Mouse (Mus musculus) midbrain, embryonic 15.5 days (tissue): ENCODE measurements at regions not wholly inside any gene's neighbourhood (a gene's known extent, or its start where the extent isn't known, plus 50 kb on each side); places are given as distances from the start of the nearest gene placed in this dataset.

Source experiments
- ATAC-seq: fragments of 200-750 bp; cut with Nextera tagmentation; replicated peaks from 2 replicates; pipeline ENCODE4 v1.8.0; 2017; ENCODE audit warnings: moderate TSS enrichment
- H3K27ac ChIP-seq: fragments of 300-500 bp; sonication (generic); 2 replicates; pipeline ENCODE4 v1.5.1; 2015; ENCODE audit warnings: mild to moderate bottlenecking, inconsistent platforms
- H3K27me3 ChIP-seq: fragments of 300-500 bp; sonication (generic); replicated peaks from 2 replicates; pipeline ENCODE4 v1.6.1; 2015; ENCODE audit warnings: inconsistent platforms
- H3K36me3 ChIP-seq: fragments of 300-500 bp; sonication (generic); replicated peaks from 2 replicates; pipeline ENCODE4 v1.6.1; 2015; ENCODE audit warnings: inconsistent platforms
- H3K4me1 ChIP-seq: fragments of 300-500 bp; sonication (generic); 2 replicates; pipeline ENCODE4 v1.6.1; 2015; ENCODE audit warnings: inconsistent platforms
- H3K4me2 ChIP-seq: fragments of 300-500 bp; sonication (generic); 2 replicates; pipeline ENCODE4 v1.6.1; 2015; ENCODE audit warnings: inconsistent platforms, mild to moderate bottlenecking, moderate library complexity
- H3K4me3 ChIP-seq: fragments of 300-500 bp; sonication (generic); 2 replicates; pipeline ENCODE4 v1.5.1; 2015; ENCODE audit warnings: mild to moderate bottlenecking, inconsistent platforms
- H3K9ac ChIP-seq: fragments of 300-500 bp; sonication (generic); 2 replicates; pipeline ENCODE4 v1.6.1; 2015; ENCODE audit warnings: mild to moderate bottlenecking, inconsistent platforms
- H3K9me3 ChIP-seq: fragments of 300-500 bp; sonication (generic); 2 replicates; pipeline ENCODE4 v1.6.1; 2016; ENCODE audit warnings: inconsistent platforms
- whole genome bisulfite sequencing: fragments of 180-500 bp; shearing (Covaris S2); methylation state at CpG from one replicate; pipeline ENCODE4 v1.1.7; 2015; ENCODE audit warnings: mixed read lengths; 5-methylcytosine and 5-hydroxymethylcytosine counted together

- H3K4me3 ChIP-seq: no peak overlapping the region
- no peak overlapping the region for H3K9ac ChIP-seq
- no peaks in the 10 kb centered on the region for H3K36me3 ChIP-seq
- no peak for ATAC-seq
- no peak overlapping the region for H3K4me2 ChIP-seq
- no peaks in the 10 kb centered on the region; the same call in 1 of the 2 replicates for H3K27me3 ChIP-seq
- WGBS: 90% methylated on average over 9 of the region's 9 CpGs
- H3K27ac ChIP-seq: no peak overlapping the region
- H3K9me3 ChIP-seq: no peaks in the 10 kb centered on the region
- H3K4me1 ChIP-seq: no peaks in the 10 kb centered on the region
These were observed 191.1 kb upstream of the Runx1 start for GRCm38 (mm10) chr16:93017025-93017424.

- 70% methylated on average over 6 of the region's 6 CpGs for WGBS
- no peak for ATAC-seq
- Histone ChIP-seq H3K4me2 (no peak overlapping the region), H3K9me3 (no peaks in the 10 kb centered on the region), H3K36me3 (no peaks in the 10 kb centered on the region), H3K4me1 (no peaks in the 10 kb centered on the region), H3K27ac (no peak overlapping the region), H3K4me3 (no peak overlapping the region), H3K27me3 (no peaks in the 10 kb centered on the region; the same call in 1 of the 2 replicates), H3K9ac (no peak overlapping the region)
These were observed 189.7 kb upstream of the Runx1 start for GRCm38 (mm10) chr16:93015636-93016035.

DNA sequence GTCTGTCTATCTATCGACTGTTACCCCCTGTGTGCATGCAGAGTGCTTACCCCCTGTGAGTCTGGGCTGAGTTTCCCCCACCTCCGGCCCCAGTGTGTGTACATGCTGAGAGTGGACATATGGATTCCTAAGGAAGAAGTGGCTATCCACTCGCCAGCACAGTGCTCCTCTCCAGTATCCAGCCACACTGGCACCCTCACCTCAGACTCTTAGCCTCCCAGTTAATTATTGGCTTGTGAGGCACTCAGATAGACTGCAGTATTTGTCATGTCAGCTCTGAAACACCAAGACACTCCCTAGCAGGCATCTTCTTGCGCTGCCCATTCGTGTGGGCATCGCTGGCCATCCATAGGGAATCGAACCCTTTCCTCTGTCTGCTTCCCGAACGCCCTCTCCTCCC is 189.0 kb upstream of the Runx1 start:
- H3K4me2 ChIP-seq: no peak overlapping the region
- H3K27me3 ChIP-seq: no peaks in the 10 kb centered on the region; the same call in 1 of the 2 replicates
- no peak overlapping the region for H3K4me3 ChIP-seq
- no peak overlapping the region for H3K9ac ChIP-seq
- H3K9me3 ChIP-seq: no peaks in the 10 kb centered on the region
- H3K27ac ChIP-seq: no peak overlapping the region
- H3K4me1 ChIP-seq: no peaks in the 10 kb centered on the region
- no peaks in the 10 kb centered on the region for H3K36me3 ChIP-seq
- ATAC-seq: no peak
- WGBS: 89% methylated on average over 9 of the region's 9 CpGs

- no peaks in the 10 kb centered on the region for H3K4me1 ChIP-seq
- H3K36me3 ChIP-seq: no peaks in the 10 kb centered on the region
- no peak overlapping the region for H3K4me2 ChIP-seq
- no peak overlapping the region for H3K27ac ChIP-seq
- H3K4me3 ChIP-seq: no peak overlapping the region
- H3K9ac ChIP-seq: no peak overlapping the region
- 53% methylated on average over 8 of the region's 8 CpGs for WGBS
- no peak for ATAC-seq
- H3K9me3 ChIP-seq: no peaks in the 10 kb centered on the region
- H3K27me3 ChIP-seq: no peaks in the 10 kb centered on the region
These were observed 187.9 kb upstream of the Runx1 start for GRCm38 (mm10) chr16:93013881-93014280.

- no peak overlapping the region for H3K27ac ChIP-seq
- no peak overlapping the region for H3K4me2 ChIP-seq
- ATAC-seq: no peak
- no peaks in the 10 kb centered on the region for H3K4me1 ChIP-seq
- no peaks in the 10 kb centered on the region for H3K36me3 ChIP-seq
- no peak overlapping the region for H3K4me3 ChIP-seq
- H3K9me3 ChIP-seq: no peaks in the 10 kb centered on the region
- WGBS: 89% methylated on average over 7 of the region's 7 CpGs
- H3K9ac ChIP-seq: no peak overlapping the region
- no peaks in the 10 kb centered on the region for H3K27me3 ChIP-seq
These were observed 187.3 kb upstream of the Runx1 start for GRCm38 (mm10) chr16:93013256-93013655.

DNA sequence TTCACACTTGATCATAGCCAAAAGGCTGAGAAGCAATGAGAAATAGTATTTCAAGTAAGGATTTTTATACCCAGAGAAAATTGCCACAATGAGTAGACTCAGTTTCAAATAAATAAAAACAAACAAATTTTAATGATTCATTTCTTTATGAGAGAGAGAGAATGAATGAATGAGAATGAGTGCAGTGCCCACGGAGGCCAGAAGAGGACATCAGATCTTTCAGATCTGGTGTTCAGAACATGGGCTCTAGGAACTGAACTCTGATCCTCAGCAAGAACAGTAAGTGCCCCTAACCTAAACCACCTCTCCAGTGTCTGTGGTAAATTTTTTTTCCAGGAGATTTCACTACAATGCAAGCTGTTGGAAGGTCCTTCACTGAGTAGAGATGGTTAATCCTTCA is 185.5 kb upstream of the Runx1 start:
- Histone ChIP-seq H3K27me3 (no peaks in the 10 kb centered on the region), H3K36me3 (no peaks in the 10 kb centered on the region), H3K4me3 (no peak overlapping the region), H3K4me1 (peaks cover 3% of the 10 kb centered on the region), H3K9me3 (no peaks in the 10 kb centered on the region), H3K4me2 (no peak overlapping the region), H3K27ac (no peak overlapping the region), H3K9ac (no peak overlapping the region)
- WGBS: 92% methylated on average over 1 of the region's 1 CpGs
- no peak for ATAC-seq

DNA sequence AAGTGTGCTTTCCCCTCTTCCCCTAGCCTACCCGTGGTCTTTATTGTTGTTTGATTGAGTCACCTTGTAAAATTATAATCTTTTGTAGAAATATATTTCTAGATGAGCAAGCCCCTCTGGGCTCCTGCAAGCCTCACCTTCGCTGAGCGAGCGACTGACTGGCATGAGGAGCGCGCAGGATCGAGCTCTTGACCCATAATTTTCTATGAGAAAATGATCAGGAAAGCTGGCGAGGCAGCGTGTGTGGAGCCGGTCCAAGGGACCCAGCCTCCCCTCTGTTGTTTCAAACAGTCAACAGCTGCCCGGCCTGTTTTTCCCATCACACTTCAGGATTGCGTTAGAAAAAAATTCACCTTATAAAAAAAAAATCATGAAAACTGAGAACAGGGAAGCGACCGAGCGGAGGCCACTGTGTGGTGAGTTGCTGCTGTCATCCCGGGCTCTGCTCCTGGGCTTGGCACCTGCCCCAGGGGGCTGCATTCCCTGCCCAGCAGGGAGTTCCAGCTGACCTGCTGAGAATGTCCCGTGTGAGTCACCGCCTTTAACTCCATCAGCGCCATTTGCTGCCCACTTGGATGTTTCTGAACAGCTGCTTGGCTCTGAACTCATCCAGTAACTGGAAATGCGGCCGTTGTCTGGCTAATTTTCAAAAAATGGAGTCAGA is 180.5 kb upstream of the Runx1 start:
- ATAC-seq: no peak
- H3K4me2 ChIP-seq: peak overlapping the region; percentile 26
- H3K27ac ChIP-seq: no peak overlapping the region
- no peak overlapping the region for H3K9ac ChIP-seq
- no peaks in the 10 kb centered on the region for H3K27me3 ChIP-seq
- no peaks in the 10 kb centered on the region for H3K9me3 ChIP-seq
- peaks cover 7% of the 10 kb centered on the region for H3K4me1 ChIP-seq
- H3K36me3 ChIP-seq: no peaks in the 10 kb centered on the region
- WGBS: 5% methylated on average over 21 of the region's 21 CpGs
- 0 out of 2 replicates have a peak overlapping the region, but pooled peaks have one; percentile 0 for H3K4me3 ChIP-seq

- 12% methylated on average over 8 of the region's 8 CpGs for WGBS
- no peak for ATAC-seq
- H3K27me3 ChIP-seq: no peaks in the 10 kb centered on the region
These were observed 179.5 kb upstream of the Runx1 start for GRCm38 (mm10) chr16:93005470-93005869.

DNA sequence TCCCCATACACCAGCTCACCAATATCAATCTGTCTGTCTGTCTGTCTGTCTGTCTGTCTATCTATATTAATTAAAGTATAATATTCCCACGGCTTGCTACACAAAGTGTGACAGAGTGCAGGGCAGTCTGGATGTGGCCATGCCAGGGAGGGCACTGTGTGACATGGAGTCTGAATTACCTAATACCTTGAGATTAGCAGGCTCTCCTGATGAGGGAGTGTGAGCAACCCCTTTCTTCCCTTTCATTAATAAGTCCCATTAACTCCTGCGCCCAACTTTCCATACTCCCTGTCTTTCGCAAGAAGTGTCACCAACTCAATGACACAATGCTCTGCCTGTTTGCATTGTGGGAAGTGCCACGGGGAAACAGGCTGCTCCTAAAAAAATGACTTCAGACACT is 177.9 kb upstream of the Runx1 start:
- 88% methylated on average over 4 of the region's 4 CpGs for WGBS
- no peaks in the 10 kb centered on the region for H3K27me3 ChIP-seq
- H3K9ac ChIP-seq: no peak overlapping the region
- peaks cover 7% of the 10 kb centered on the region for H3K4me1 ChIP-seq
- H3K36me3 ChIP-seq: no peaks in the 10 kb centered on the region
- H3K9me3 ChIP-seq: no peaks in the 10 kb centered on the region
- no peak overlapping the region for H3K27ac ChIP-seq
- H3K4me3 ChIP-seq: no peak overlapping the region
- H3K4me2 ChIP-seq: no peak overlapping the region
- ATAC-seq: no peak

More at GRCm38 (mm10) chr16:93005470-93005869, 179.5 kb upstream of the Runx1 start:
- H3K4me3 ChIP-seq: no peak overlapping the region
- no peak overlapping the region for H3K4me2 ChIP-seq
- H3K36me3 ChIP-seq: no peaks in the 10 kb centered on the region
- H3K4me1 ChIP-seq: peaks cover 7% of the 10 kb centered on the region
- no peaks in the 10 kb centered on the region for H3K9me3 ChIP-seq
- no peak overlapping the region for H3K27ac ChIP-seq
- H3K9ac ChIP-seq: no peak overlapping the region

GRCm38 (mm10) chr16:92998689-92999088 is 172.7 kb upstream of the Runx1 start:
- Histone ChIP-seq H3K4me3 (no peak overlapping the region), H3K36me3 (no peaks in the 10 kb centered on the region), H3K27me3 (no peaks in the 10 kb centered on the region), H3K9ac (no peak overlapping the region), H3K9me3 (no peaks in the 10 kb centered on the region), H3K4me1 (no peaks in the 10 kb centered on the region), H3K27ac (no peak overlapping the region), H3K4me2 (no peak overlapping the region)
- WGBS: 91% methylated on average over 3 of the region's 3 CpGs
- ATAC-seq: no peak

DNA sequence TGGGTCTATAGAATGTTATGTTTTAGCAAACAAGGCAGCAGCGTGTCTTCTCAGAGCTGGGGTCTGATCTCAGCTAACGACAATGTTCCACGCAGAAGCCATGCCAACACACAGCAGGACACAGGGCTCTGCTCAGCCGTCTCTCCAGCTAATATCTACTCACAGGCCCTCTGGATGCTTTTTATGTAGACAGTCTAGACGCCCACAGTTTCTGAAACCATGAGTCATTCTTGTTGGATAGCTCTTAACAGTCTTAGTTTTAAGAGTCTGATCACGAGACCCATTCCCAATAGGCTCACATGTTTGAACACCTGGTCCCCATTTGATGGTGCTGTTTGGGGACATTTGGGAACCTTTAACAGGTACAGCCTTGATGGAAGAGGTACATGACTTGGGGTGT is 171.7 kb upstream of the Runx1 start:
- Histone ChIP-seq H3K4me3 (no peak overlapping the region), H3K9me3 (no peaks in the 10 kb centered on the region), H3K9ac (no peak overlapping the region), H3K36me3 (no peaks in the 10 kb centered on the region), H3K4me1 (no peaks in the 10 kb centered on the region), H3K27ac (no peak overlapping the region), H3K27me3 (no peaks in the 10 kb centered on the region), H3K4me2 (no peak overlapping the region)
- ATAC-seq: no peak
- 78% methylated on average over 6 of the region's 6 CpGs for WGBS

DNA sequence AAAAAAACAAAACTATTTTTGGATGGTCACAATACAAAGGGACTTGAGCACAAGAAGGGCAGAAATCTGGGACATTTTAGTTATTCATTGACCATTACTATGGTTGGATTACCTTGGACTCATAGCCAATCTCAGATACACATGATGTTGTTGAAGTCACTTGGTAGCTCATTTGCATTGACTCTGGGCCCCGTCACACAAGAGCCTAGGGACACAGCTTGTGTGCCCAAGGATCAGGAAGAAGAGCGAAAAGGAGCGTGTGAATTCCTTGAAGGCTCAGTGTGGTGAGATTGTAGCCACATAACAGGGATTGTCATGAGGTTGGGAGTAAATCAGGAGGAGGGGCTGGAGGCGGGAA is 170.0 kb upstream of the Runx1 start:
- no peak for ATAC-seq
- Histone ChIP-seq H3K9me3 (no peaks in the 10 kb centered on the region), H3K27ac (no peak overlapping the region), H3K4me1 (no peaks in the 10 kb centered on the region), H3K4me3 (no peak overlapping the region), H3K4me2 (no peak overlapping the region), H3K9ac (no peak overlapping the region), H3K36me3 (no peaks in the 10 kb centered on the region), H3K27me3 (no peaks in the 10 kb centered on the region)
- WGBS: 87% methylated on average over 4 of the region's 4 CpGs

DNA sequence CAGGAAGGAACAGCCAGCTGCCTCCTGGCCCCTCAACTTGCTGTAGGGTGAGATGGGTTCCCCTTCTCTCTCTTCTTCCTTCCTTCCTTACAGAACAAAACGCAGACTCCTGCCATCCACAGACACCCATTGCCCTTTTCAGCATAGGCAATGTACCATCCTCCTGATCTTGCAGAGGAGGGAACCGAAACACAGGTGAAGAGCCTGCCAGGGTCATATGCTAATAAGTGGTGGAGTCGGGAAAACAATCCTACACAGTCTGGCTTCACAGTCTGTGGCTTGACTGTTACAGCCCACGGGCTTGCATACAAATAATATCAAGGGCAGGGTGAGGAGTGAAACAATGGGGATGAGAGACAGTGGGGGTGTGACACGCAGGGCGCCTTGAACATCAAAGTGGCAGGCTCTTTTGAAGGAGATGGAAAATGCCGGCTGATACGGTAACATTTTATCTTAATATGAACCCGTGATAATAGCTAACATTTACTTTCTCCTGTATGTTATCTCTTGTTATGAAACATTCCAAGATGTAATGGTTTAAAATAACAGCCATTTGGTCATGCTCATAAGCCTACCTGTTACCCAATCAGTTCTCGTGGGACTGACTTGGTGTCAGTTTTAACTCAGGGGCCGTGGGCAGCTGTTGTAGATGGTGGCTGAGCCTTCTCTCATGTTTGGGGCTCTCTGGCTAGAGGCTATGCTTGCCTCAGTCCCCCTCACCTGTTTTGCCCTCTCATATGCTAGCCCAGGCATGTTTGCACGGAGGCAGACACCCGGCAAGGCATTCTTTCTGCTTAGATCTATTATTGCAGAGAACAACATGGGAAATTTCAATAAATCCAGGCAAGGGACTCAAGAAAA is 169.4 kb upstream of the Runx1 start:
- WGBS: 76% methylated on average over 13 of the region's 13 CpGs
- no peak overlapping the region for H3K4me2 ChIP-seq
- no peaks in the 10 kb centered on the region for H3K4me1 ChIP-seq
- H3K27me3 ChIP-seq: no peaks in the 10 kb centered on the region
- no peak for ATAC-seq
- no peak overlapping the region for H3K4me3 ChIP-seq
- H3K9ac ChIP-seq: no peak overlapping the region
- no peaks in the 10 kb centered on the region for H3K36me3 ChIP-seq
- H3K9me3 ChIP-seq: no peaks in the 10 kb centered on the region
- no peak overlapping the region for H3K27ac ChIP-seq
